Mouse (Mus musculus): ENCODE data around the gene Mmrn2.

Mmrn2 gene

GRCm38 (mm10) chr14:34375415-34375904 is at the start of gene Mmrn2:
Mmrn2 (plus strand) TSS chr14:34375465.
- no peak for DNase-seq (ENCODE audit: low spot score in 2 of 2)

DNA sequence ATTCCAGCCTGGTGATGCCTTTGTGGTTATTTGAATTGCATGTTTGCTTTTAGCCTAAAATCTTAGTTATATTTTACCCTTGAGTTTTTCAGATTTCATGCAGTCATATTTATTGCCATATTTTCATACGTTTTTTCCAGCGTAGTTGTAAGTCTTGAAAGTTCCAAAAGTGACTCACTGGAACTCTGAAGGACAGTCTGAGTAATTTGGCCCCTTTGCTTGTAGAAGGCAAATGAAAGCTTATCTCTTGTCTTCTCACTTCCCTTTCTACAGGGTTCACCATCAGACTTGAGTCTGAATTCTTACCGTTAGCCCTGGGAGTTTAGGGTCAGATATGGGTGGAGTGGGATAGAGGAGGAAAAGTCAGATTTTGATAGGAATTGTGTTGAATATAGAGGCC is 48.7 kb upstream of the Mmrn2 start:
- no peak for DNase-seq (ENCODE audit: low spot score in 2 of 2)

DNA sequence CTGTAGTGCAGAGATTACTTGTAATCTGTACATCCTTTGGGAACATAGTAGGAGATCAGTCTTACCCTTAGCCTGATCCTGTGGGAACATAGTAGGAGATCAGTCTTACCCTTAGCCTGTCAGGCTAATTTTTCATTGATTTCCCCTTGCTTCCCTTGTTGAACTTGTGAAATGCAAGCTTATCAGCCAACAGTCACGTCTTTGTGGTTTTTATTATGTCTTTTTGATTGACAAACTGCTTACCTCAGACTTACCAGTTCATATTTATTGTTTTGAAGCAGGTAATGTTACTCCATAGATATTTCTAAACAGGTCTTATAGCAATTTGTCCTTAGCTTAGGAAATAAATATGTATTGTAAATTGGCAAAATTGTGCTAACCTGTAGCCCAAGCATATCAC is 47.6 kb upstream of the Mmrn2 start:
- no peak for DNase-seq (ENCODE audit: low spot score in 2 of 2)

DNA sequence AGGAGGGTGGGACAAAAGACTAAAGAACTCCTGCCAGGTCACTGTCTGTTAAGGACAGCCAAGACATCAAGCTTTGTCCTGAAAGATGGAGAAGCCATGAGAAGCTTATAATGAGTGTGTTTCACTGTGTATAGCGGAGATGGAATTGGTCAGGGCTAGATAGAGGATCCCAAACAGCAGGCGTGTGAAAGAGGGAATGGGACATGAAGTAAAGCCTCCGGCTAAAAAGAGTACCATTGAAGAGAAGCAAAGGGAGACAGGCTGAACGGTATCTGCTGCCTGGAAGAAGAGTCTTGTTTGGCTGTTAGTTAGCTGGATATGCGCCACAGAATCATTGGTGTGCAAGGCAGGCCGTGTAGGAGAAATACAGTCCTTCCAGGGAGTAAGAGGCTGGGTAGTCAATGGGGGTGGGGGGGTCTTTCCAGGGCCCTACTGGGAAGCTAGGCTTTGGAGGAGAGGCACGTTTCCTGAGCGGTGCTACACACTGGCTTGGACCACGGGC is 44.6 kb upstream of the Mmrn2 start:
- no peak for DNase-seq (ENCODE audit: low spot score in 2 of 2)

- peak in 1 of 2 experiments; percentile 33 for DNase-seq (ENCODE audit: low spot score in 2 of 2)
These were observed 43.4 kb upstream of the Mmrn2 start for GRCm38 (mm10) chr14:34331886-34332285.

DNA sequence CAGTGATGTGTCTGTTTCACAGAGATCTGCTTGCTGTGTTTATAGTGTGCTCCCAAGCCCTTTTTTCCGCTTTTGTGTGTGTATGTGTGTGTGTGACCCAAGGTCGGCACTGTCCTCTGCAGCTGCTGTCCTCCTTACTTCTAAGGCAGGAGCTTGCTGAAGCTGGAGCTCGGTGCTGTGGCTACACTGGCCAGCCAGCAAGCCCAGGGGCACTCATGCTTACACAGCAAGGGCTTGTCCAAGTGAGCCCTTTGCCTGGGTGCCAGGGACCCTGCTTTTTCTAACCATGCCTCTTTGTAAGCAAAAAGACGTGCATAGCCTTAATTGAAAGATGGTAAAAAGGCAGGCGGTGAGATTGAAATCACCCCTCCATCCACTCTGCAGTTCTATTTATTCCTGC is 42.8 kb upstream of the Mmrn2 start:
- peak in 1 of 2 experiments; percentile 42 for DNase-seq (ENCODE audit: low spot score in 2 of 2)

DNA sequence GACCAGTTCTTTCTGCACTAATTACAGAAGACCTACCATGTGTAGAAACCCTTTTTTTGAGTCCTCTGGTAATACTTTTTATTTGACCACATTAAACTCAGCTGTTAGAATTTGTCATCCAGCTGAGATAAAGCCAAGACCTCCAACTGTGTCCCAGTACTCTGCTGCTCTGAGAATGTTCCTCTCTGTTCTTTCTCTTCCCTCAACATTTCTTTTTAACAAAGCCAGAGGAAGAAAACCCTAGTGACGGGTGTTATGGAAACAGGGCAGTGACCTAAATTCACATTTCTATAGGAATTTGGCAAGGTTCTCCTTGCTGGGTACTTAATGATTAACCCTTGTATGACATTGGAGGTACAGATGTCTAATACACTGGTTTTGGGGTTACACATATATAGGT is 35.8 kb upstream of the Mmrn2 start:
- peak in 1 of 2 experiments; percentile 33 for DNase-seq (ENCODE audit: low spot score in 2 of 2)

GRCm38 (mm10) chr14:34341993-34342392 is 33.3 kb upstream of the Mmrn2 start:
- no peak for DNase-seq (ENCODE audit: low spot score in 2 of 2)

- DNase-seq (ENCODE audit: low spot score in 2 of 2), result no peak
These were observed 32.2 kb upstream of the Mmrn2 start for GRCm38 (mm10) chr14:34343078-34343477.

- no peak for DNase-seq (ENCODE audit: low spot score in 2 of 2)
These were observed 30.9 kb upstream of the Mmrn2 start for GRCm38 (mm10) chr14:34344361-34344760.

- DNase-seq (ENCODE audit: low spot score in 2 of 2), result no peak
These were observed 29.3 kb upstream of the Mmrn2 start for GRCm38 (mm10) chr14:34345771-34346566.

GRCm38 (mm10) chr14:34347084-34347483 is 28.2 kb upstream of the Mmrn2 start:
- DNase-seq (ENCODE audit: low spot score in 2 of 2), result no peak

DNA sequence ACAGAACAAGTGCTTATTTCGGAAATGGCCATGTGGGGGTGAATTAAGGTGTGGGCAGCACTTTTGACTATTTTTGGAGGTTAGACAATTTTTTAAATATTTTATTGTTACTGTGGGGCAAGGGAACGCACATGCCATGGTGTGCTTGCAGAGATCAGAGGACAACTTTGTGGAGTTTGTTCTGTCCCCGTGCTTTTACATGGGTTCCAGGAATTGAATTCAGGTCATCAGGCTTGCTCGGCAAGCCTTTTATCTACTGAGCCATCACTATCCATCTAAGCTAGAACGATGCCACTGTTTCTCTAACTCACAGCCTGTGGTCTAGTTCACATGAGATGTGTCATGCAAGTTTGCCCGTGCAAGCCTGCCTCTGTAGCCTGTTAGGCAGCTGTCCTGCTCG is 27.0 kb upstream of the Mmrn2 start:
- DNase-seq (ENCODE audit: low spot score in 2 of 2), result no peak

GRCm38 (mm10) chr14:34349007-34349406 is 26.3 kb upstream of the Mmrn2 start:
- no peak for DNase-seq (ENCODE audit: low spot score in 2 of 2)

- DNase-seq (ENCODE audit: low spot score in 2 of 2), result no peak
These were observed 23.6 kb upstream of the Mmrn2 start for GRCm38 (mm10) chr14:34351660-34352059.

DNA sequence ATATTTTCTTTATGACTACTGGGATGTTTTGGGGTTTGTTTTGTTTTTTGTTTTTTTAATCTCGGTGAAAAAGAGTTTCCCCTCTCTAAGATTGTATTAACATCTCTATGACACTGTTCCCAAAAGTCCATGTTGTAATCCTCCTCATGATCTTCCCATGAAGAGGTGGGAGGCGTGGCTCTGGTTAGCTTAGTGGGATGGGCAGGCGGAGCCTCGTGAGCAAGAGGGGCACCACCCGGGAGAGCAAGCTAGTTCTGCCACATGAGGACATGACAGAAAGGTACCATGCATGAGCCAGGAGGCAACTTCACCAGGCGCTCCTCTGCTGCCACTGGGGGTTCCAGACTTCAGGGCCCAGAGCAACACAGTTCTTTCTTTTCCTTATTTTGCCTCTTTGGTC is 22.7 kb upstream of the Mmrn2 start:
- no peak for DNase-seq (ENCODE audit: low spot score in 2 of 2)

DNA sequence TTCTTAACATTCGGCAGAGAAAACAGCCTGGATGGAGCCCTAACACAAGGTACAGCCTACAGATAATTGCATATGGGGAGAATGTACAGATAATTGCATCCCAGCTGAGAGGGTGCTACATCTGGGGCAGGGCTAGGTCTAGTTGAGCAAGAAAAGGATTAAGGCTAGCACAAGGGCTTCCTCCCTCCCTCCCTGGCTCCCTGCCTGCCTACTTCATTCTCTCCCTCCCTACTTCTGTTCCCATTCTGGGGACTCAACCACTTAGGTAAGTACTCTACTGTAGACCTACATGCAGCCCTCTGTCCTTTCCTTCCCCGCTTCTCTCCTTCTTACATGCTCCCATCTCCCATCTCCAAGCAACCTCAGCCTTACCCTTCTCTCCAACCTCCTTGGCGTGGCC is 21.9 kb upstream of the Mmrn2 start:
- DNase-seq (ENCODE audit: low spot score in 2 of 2), result no peak

- DNase-seq (ENCODE audit: low spot score in 2 of 2), result no peak
These were observed 20.8 kb upstream of the Mmrn2 start for GRCm38 (mm10) chr14:34354456-34354855.

DNA sequence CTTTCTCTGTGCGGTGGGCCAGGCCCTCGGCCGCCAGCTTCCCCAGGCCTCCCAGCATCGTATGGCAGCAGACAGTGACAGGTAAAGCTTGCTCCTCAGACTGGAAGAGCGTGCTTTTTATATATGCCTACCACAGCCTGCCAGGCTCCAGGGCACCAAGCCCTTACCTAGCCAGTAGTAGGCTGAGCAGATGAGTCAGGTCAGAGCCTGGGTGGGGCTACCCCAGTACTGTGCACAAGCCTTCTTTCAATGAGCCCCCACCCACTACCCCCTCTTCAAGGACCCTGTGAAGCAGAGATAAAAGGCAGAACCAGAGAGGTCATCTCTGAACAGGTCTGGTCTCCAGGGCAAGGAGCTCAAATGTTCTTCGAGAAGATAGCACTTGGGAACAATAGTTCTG is 20.0 kb upstream of the Mmrn2 start, which contains the start of gene Fam25c:
Gene Fam25c (minus strand): TSS at position 133 of the 400 bp plus-strand sequence.
- DNase-seq (ENCODE audit: low spot score in 2 of 2), result no peak

- DNase-seq (ENCODE audit: low spot score in 2 of 2), result peak in 1 of 2 experiments; percentile 15
These were observed 17.4 kb upstream of the Mmrn2 start for GRCm38 (mm10) chr14:34357671-34358455.

GRCm38 (mm10) chr14:34359676-34360244 is 15.5 kb upstream of the Mmrn2 start:
- no peak for DNase-seq (ENCODE audit: low spot score in 2 of 2)

GRCm38 (mm10) chr14:34360251-34360650 is 15.0 kb upstream of the Mmrn2 start:
- no peak for DNase-seq (ENCODE audit: low spot score in 2 of 2)

All from left cerebral cortex, adult 9 months (tissue).